Mouse (Mus musculus) E14TG2a.4 (cell line): Measurements from ENCODE around the gene Tns3.

ENCODE experiments used
- CTCF ChIP-seq: conservative IDR thresholded peaks from 2 replicates; pipeline ENCODE4 v1.5.1; 2014; ENCODE audit warnings: low read length
- POU5F1 ChIP-seq: IDR thresholded peaks from 2 replicates; pipeline ENCODE4 v1.6.1; 2014; ENCODE audit warnings: low read length, borderline replicate concordance

- TF ChIP-seq CTCF, result no peak
- no peak for TF ChIP-seq POU5F1
Observed at GRCm38 (mm10) chr11:8705156-8705555, 40.8 kb upstream of the Tns3 start.
